Mouse (Mus musculus) forebrain, embryonic 13.5 days (tissue): ENCODE results near the gene Akt1s1. TPM values are rescaled to one million over a fixed set of nuclear protein-coding genes. Genes with fewer than 3 reads are reported as not detected.
A peak's percentile ranks its signal among the peaks of the same experiment; 100 is the strongest.

Source experiments
- ATAC-seq: fragments of 200-750 bp; cut with Nextera tagmentation; 2 replicates; pipeline ENCODE4 v1.8.0; 2017
- H3K27ac ChIP-seq: fragments of 300-500 bp; sonication (generic); 2 replicates; pipeline ENCODE4 v1.5.1; 2015; ENCODE audit warnings: inconsistent platforms, mild to moderate bottlenecking, moderate library complexity
- H3K27me3 ChIP-seq: fragments of 300-500 bp; sonication (generic); 2 replicates; pipeline ENCODE4 v1.6.1; 2015; ENCODE audit warnings: mild to moderate bottlenecking, inconsistent platforms
- H3K36me3 ChIP-seq: fragments of 300-500 bp; sonication (generic); 2 replicates; pipeline ENCODE4 v1.6.1; 2015; ENCODE audit warnings: mild to moderate bottlenecking, inconsistent platforms; ENCODE audit not compliant: poor library complexity, severe bottlenecking
- H3K4me1 ChIP-seq: fragments of 300-500 bp; sonication (generic); 2 replicates; pipeline ENCODE4 v1.6.1; 2015; ENCODE audit warnings: inconsistent platforms
- H3K4me2 ChIP-seq: fragments of 300-500 bp; sonication (generic); 2 replicates; pipeline ENCODE4 v1.6.1; 2015; ENCODE audit warnings: inconsistent platforms, mild to moderate bottlenecking, moderate library complexity
- H3K4me3 ChIP-seq: fragments of 300-500 bp; sonication (generic); 2 replicates; pipeline ENCODE4 v1.5.1; 2015; ENCODE audit warnings: mild to moderate bottlenecking, inconsistent platforms
- H3K9ac ChIP-seq: fragments of 300-500 bp; sonication (generic); 2 replicates; pipeline ENCODE4 v1.6.1; 2015; ENCODE audit warnings: mild to moderate bottlenecking, inconsistent platforms
- H3K9me3 ChIP-seq: fragments of 300-500 bp; sonication (generic); replicated peaks from 2 replicates; pipeline ENCODE4 v1.6.1; 2016; ENCODE audit warnings: inconsistent platforms
- WGBS: fragments of 180-500 bp; shearing (Covaris S2); methylation state at CpG from one replicate; pipeline ENCODE4 v1.1.7; 2015; 5-methylcytosine and 5-hydroxymethylcytosine counted together
- polyA plus RNA-seq: library from polyadenylated mRNA; unstranded; fragments of >200 nt; fragmentation: Nextera tagmentation; extraction: Ambion mirVana; gene quantifications from 2 replicates; pipeline ENCODE4 v1.2.1, GENCODE M21; 2015

The Akt1s1 gene
- 93.1 and 95.4 TPM in 2 replicates for polyA plus RNA-seq

DNA sequence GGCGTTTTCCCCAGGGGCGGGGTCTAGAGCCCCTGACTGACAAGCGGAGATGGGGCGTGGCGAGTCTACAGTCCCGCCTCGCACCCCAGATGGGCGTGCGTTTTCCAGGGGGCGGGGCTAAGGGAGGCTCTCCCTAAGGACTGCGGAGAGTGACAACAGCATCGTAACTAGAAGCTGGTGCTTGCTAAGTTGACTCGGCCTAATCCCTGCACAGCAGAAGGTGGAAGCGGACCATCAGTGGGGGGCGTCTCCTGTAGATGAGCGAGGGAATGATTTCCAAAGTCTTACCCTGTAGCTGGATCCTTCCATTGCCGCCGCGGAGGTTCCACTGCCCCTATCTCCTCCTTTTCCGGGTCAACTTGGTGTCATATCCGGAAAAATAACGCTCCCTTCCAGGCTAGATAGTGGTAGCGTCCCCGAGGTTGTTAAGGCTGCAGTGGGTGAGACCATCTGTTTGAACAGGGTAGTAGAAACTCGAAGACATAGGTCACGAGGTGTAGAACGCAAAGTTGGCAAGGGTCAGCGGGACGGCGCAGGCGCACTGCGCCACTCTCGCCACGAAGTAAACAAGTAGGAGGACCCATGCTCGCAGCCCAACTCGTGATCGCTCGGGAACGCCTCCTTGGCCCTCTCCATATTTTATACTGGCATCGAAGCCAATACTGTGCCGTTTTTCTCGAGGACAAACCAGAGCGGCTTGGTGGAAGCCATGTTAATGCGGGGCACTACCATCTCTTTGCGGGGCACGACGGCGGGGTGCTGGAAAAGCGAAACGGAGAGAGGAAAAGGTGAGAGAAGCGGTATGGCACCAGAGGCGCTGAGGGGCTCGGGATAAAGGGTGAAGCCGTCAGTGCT is at the start of gene Akt1s1, which contains the start of gene Tbc1d17:
Akt1s1 (plus strand) TSS at position 431 of the 855 bp plus-strand sequence.
Tbc1d17 (minus strand) TSS at position 519 of the 855 bp plus-strand sequence.
- peak within 1 kb of the TSS; percentile 81 for H3K4me3 ChIP-seq
- peak within 1 kb of the TSS; percentile 78 for H3K4me2 ChIP-seq
- peak within 1 kb of the TSS; percentile 83 for H3K9ac ChIP-seq
- under 1% methylated on average over 54 of the region's 54 CpGs for WGBS
- no peaks in the 10 kb centered on the region for H3K9me3 ChIP-seq
- H3K27ac ChIP-seq: peak within 1 kb of the TSS; percentile 98
- H3K36me3 ChIP-seq: peaks cover 45% of the 10 kb centered on the region
- peak; percentile 89 for ATAC-seq
- no peaks in the 10 kb centered on the region for H3K27me3 ChIP-seq
- H3K4me1 ChIP-seq: peaks cover 40% of the 10 kb centered on the region

DNA sequence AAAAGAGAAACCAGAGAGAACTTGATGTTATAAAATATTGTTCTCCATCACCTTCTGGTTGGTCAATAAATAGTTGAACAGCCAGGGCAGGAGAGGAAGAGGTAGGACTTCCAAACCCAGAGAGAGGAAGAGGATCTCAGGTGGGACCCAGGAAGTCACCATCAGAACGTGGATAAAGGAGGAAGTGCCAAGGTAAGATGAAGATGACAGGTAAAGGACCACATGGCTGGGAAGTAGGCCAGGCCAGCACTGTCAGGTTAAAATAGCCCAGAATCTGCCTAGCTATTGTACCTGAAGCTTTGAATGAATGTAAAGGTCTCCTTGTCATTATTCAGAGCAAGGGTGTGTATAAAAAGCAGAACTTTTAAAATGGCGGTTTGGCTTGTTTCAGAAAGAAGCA is 39.9 kb upstream of the Akt1s1 start:
- 91% methylated on average over 2 of the region's 2 CpGs for WGBS
- Histone ChIP-seq H3K36me3 (peaks cover 16% of the 10 kb centered on the region; the same call in 1 of the 2 replicates), H3K9me3 (no peaks in the 10 kb centered on the region), H3K4me3 (no peak overlapping the region), H3K4me1 (no peaks in the 10 kb centered on the region), H3K27me3 (no peaks in the 10 kb centered on the region), H3K4me2 (no peak overlapping the region), H3K9ac (no peak overlapping the region), H3K27ac (no peak overlapping the region)
- ATAC-seq: no peak

DNA sequence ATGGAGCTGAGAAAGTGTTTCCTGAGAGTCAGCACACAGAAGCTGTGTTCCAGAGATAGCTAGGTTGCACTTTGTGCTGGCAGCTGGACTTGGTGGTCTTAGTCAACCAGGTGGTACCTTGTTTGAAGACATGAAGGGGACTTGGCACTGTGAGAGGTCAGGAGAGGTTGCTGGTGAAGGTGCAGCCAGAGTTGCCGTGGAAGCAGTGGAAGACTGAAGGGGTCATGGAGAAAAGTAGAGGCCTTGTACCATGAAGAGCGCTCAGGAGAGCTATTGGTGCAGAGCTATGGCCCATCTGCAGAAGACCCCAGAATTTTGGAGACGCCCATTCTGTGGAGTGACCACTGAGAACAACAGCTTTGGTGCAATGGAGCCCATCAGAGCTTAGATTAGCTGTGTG is 39.3 kb upstream of the Akt1s1 start:
- 94% methylated on average over 3 of the region's 3 CpGs for WGBS
- Histone ChIP-seq H3K4me3 (no peak overlapping the region), H3K9me3 (no peaks in the 10 kb centered on the region), H3K4me2 (no peak overlapping the region), H3K27me3 (no peaks in the 10 kb centered on the region), H3K36me3 (peaks cover 17% of the 10 kb centered on the region; the same call in 1 of the 2 replicates), H3K4me1 (no peaks in the 10 kb centered on the region), H3K9ac (no peak overlapping the region), H3K27ac (no peak overlapping the region)
- ATAC-seq: no peak

DNA sequence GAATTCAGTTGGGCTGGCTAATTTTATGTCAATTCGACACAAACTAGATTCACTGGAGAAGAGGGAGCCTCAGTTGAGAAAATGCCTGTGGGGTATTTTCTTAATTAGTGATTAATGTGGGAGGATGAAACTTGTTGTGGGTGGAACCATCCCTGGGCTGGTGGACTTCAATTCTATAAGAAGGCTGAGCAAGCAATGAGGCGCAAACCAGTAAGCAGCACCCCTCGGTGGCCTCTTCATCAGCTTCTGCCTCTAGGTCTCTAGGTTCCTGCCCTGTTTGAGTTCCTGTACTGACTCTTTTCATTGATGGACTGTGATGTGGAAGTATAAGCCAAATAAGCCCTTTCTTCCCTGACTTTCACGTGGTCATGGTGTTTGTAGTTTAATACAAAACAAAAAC is 38.4 kb upstream of the Akt1s1 start:
- 83% methylated on average over 4 of the region's 4 CpGs for WGBS
- no peaks in the 10 kb centered on the region for H3K9me3 ChIP-seq
- no peak overlapping the region for H3K4me3 ChIP-seq
- no peak overlapping the region for H3K9ac ChIP-seq
- peaks cover 17% of the 10 kb centered on the region; the same call in 1 of the 2 replicates for H3K36me3 ChIP-seq
- H3K27me3 ChIP-seq: no peaks in the 10 kb centered on the region
- no peak for ATAC-seq
- H3K4me1 ChIP-seq: peaks cover 8% of the 10 kb centered on the region
- no peak overlapping the region for H3K27ac ChIP-seq
- no peak overlapping the region for H3K4me2 ChIP-seq

DNA sequence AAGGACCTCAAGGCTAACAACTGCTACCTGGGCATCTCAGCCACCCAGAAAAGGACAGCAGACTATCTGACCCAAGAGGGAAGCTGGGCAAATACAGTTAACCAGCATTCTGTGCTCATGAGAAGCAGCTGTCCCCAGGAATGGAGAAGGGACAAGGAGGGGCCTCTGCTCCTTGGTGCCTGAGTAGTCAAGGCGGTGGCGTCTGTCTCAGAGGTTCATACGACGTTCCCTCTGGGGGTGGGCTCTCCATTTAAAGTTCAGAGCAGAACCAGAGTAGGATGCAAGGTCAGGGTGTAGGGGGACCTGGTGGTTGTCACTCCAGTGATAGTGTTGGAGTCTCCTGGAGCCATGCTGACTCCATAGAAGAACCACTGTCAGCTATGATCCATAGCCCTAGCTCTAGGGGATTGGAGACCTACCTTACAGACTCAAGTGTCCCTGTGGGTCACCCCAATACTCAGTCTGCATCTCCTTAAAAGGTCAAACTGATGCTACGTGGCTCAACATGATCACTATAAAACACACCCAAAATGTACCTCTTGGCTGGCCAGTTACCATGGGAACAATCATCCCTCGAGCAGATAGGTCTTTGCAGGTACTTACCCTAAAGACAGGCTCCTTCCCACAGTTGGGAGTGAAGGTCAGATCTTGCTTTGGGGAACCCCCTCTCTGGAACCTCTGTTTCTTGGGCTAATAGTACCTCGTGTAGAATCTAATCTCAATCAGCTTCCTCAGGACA is 37.8 kb upstream of the Akt1s1 start:
- 88% methylated on average over 7 of the region's 7 CpGs for WGBS

DNA sequence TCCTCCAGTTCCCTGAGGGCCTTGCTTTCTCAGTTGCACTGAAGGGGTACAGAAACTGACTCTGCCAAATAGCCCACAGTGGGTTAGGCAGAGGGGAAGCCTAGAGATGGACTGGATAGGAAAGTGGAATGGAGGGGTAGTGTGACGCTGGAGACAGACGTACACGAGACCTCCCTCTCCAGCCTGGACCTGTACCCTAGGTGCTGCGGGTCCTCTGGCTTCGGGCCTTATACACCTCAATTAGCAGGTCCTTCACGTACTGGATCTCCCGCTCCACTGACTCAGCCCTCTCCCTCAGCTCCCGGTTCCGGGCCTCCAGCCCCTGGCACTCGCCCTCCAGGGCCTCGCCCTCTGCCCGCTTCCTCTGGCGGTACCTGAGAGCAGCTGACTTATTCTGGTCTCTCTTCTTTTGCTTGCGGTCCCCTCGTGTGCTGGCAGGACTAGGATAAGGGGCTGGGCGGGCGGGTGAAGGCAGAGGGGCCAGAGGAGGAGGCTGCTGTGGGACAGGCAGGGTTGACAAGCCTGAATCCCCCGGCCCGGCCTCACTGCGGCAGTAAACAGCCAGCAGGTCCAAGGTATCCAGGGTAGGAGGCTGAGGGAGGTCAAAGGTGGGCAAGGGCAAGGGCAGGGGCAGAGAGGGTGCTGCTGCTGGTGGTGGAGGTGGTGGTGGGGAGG is 36.0 kb upstream of the Akt1s1 start:
- ATAC-seq: no peak
- 89% methylated on average over 20 of the region's 20 CpGs for WGBS
- Histone ChIP-seq H3K4me2 (no peak overlapping the region), H3K9ac (no peak overlapping the region), H3K27me3 (no peaks in the 10 kb centered on the region), H3K36me3 (peaks cover 17% of the 10 kb centered on the region; the same call in 1 of the 2 replicates), H3K27ac (no peak overlapping the region), H3K4me1 (peaks cover 18% of the 10 kb centered on the region), H3K4me3 (no peak overlapping the region), H3K9me3 (no peaks in the 10 kb centered on the region)

More for the DNA sequence above, 37.8 kb upstream of the Akt1s1 start:
- no peak for ATAC-seq
- Histone ChIP-seq H3K4me2 (no peak overlapping the region), H3K27me3 (no peaks in the 10 kb centered on the region), H3K4me3 (no peak overlapping the region), H3K27ac (no peak overlapping the region), H3K9ac (no peak overlapping the region), H3K9me3 (no peaks in the 10 kb centered on the region), H3K4me1 (peaks cover 8% of the 10 kb centered on the region), H3K36me3 (peaks cover 17% of the 10 kb centered on the region; the same call in 1 of the 2 replicates)

DNA sequence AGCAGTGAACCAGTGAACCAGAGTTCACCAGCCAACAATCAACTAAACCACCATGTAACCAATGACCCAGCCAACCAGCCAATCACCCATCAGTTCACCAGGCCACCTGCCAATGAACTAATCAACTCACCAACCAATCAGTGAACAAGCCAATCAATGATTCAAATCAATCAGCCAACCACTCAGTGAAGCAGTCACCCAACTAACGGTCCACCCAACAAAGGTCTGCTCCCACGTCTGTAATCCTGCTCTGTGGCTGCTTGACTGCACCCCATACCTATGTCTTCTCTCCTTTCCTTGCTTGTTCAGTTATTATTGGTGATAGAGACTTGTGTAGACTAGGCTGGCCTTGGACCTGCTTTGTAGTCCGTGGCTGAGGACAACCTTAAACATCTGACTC is 34.8 kb upstream of the Akt1s1 start:
- Histone ChIP-seq H3K4me2 (no peak overlapping the region), H3K27ac (no peak overlapping the region), H3K9ac (no peak overlapping the region), H3K36me3 (peaks cover 17% of the 10 kb centered on the region; the same call in 1 of the 2 replicates), H3K9me3 (no peaks in the 10 kb centered on the region), H3K4me3 (no peak overlapping the region), H3K4me1 (peaks cover 30% of the 10 kb centered on the region), H3K27me3 (no peaks in the 10 kb centered on the region)
- 83% methylated on average over 3 of the region's 3 CpGs for WGBS
- ATAC-seq: no peak

DNA sequence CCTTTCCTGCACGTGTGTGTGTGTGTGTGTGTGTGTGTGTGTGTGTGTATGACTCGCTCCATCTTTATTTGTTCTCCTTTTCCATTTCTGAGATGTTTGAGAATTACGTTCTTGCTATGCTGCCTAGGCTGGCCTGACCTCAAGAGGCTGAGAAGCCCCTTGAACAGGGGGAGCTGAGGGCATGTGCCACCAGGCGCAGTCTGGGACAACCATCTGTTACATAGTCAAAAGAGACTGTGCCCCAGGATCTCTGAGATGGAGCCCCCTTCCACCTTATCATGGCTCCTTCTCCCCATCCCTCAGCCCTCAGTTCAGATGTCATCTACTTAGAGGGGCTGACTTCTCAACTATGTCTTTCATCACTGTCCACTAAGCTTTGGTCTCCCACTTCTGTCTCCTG is 34.4 kb upstream of the Akt1s1 start:
- Histone ChIP-seq H3K4me3 (peak overlapping the region; percentile 84; the same call in 1 of the 2 replicates), H3K36me3 (peaks cover 17% of the 10 kb centered on the region; the same call in 1 of the 2 replicates), H3K4me1 (peaks cover 35% of the 10 kb centered on the region), H3K9me3 (no peaks in the 10 kb centered on the region), H3K27ac (no peak overlapping the region), H3K4me2 (peak overlapping the region; percentile 84; the same call in 1 of the 2 replicates), H3K9ac (no peak overlapping the region), H3K27me3 (no peaks in the 10 kb centered on the region)
- no peak for ATAC-seq
- WGBS: 89% methylated on average over 4 of the region's 4 CpGs

DNA sequence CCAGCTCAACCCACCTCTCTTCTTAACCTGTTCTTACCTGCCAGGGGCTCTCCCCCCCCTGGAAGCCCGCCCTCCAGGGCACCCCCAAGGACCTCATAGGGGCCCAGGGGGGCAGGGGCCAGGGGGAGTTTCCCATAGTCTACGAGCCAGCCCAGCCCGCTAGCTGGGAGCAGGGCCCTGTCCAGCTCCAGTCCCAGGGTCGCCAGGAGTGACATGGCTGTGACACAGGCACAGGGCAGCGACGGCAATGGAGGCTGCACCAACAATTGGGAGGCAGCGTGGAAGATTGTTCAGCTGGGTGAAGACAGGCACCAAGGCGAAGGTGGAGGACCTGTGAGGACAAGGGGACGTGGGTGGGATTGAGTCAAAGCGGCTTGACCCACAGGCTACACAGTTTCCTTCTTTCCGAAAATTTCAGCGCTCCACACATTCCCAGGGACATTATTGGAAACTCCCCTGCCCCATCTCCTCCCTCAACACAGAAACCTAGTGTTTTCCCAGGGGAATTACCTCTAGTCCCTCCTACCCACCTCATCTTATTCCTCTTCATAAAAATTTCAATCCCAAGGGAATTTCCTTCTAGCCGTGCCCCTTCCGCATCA is 33.7 kb upstream of the Akt1s1 start:
- peak overlapping the region; percentile 94 for H3K27ac ChIP-seq
- H3K4me1 ChIP-seq: peaks cover 41% of the 10 kb centered on the region
- WGBS: 22% methylated on average over 14 of the region's 14 CpGs
- peaks cover 17% of the 10 kb centered on the region; the same call in 1 of the 2 replicates for H3K36me3 ChIP-seq
- H3K4me2 ChIP-seq: peak overlapping the region; percentile 84
- no peaks in the 10 kb centered on the region for H3K9me3 ChIP-seq
- H3K27me3 ChIP-seq: no peaks in the 10 kb centered on the region
- H3K9ac ChIP-seq: peak overlapping the region; percentile 56
- H3K4me3 ChIP-seq: peak overlapping the region; percentile 84
- no peak for ATAC-seq

DNA sequence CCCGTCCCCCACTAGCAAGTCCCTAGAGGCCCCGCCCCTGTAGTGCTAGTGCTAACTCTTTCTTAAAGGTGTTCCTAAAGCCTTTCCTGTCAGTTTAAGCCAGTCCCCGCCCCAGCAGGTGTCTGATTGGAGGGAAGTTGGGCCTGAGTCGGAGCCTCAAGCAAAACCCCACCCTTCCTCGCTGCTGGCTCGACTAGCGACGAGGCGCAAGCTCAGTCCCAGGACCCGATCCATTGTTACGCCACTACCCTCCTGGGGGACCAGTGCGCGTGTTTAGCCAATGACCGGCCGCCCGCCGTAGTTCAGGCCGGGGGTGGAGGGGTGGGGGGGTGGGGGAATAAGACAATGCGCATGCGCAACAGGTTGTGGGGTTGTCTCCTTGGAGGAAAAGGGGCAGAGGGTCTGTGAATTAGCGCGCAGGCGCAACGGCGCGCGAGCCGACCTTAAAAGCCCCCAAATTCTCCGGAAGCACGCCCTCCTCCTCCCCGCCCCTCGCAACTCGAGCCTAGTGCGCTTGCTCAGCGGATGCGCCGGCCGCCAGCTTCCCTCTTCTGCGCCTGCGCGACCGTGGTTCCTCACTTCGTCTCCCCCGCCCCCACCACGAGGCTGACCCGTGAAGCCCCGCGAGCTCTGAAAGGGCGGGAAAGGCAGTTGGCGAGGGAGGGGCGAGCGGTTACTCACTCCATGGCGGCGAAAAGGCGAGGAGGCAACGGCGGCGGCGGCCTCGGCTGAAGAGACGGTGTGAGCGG is 32.9 kb upstream of the Akt1s1 start, which contains the start of the genes Nup62 and Il4i1:
Nup62 (plus strand) TSS at position 368 of the 749 bp plus-strand sequence.
Il4i1 (plus strand) TSS at position 667 of the 749 bp plus-strand sequence.
- H3K4me3 ChIP-seq: peak within 1 kb of the TSS; percentile 84
- peaks cover 47% of the 10 kb centered on the region for H3K4me1 ChIP-seq
- no peaks in the 10 kb centered on the region for H3K27me3 ChIP-seq
- H3K27ac ChIP-seq: peak within 1 kb of the TSS; percentile 94
- no peaks in the 10 kb centered on the region for H3K9me3 ChIP-seq
- WGBS: under 1% methylated on average over 58 of the region's 62 CpGs
- peak; percentile 93 for ATAC-seq
- peaks cover 17% of the 10 kb centered on the region; the same call in 1 of the 2 replicates for H3K36me3 ChIP-seq
- H3K9ac ChIP-seq: peak within 1 kb of the TSS; percentile 95
- H3K4me2 ChIP-seq: peak within 1 kb of the TSS; percentile 84
